Mouse (Mus musculus) forebrain, embryonic 11.5 days (tissue): ENCODE results near the gene Gorab. TPM values are rescaled to one million over a fixed set of nuclear protein-coding genes. Genes with fewer than 3 reads are reported as not detected.

Source experiments
- ATAC-seq: fragments of 200-750 bp; cut with Nextera tagmentation; replicated peaks from 2 replicates; pipeline ENCODE4 v1.8.0; 2017; ENCODE audit warnings: moderate TSS enrichment; ENCODE audit not compliant: low FRiP score
- DNase-seq: peaks from one replicate; pipeline ENCODE4 v3.0.0-alpha.2; 2017; ENCODE audit warnings: low spot score
- H3K27ac ChIP-seq: fragments of 300-500 bp; sonication (generic); 2 replicates; pipeline ENCODE4 v1.5.1; 2014; ENCODE audit warnings: low read depth, low read length
- H3K27me3 ChIP-seq: fragments of 300-500 bp; sonication (generic); 2 replicates; pipeline ENCODE4 v1.6.1; 2014; ENCODE audit warnings: mild to moderate bottlenecking, low read length, mixed read lengths; ENCODE audit not compliant: control insufficient read depth, insufficient read depth
- H3K36me3 ChIP-seq: fragments of 300-500 bp; sonication (generic); 2 replicates; pipeline ENCODE4 v1.6.1; 2014; ENCODE audit warnings: mild to moderate bottlenecking, low read length, moderate library complexity, mixed read lengths; ENCODE audit not compliant: control insufficient read depth, insufficient read depth
- H3K4me1 ChIP-seq: fragments of 300-500 bp; sonication (generic); replicated peaks from 2 replicates; pipeline ENCODE4 v1.6.1; 2014; ENCODE audit warnings: low read length, mixed read lengths; ENCODE audit not compliant: control insufficient read depth, insufficient read depth
- H3K4me2 ChIP-seq: fragments of 300-500 bp; sonication (generic); 2 replicates; pipeline ENCODE4 v1.6.1; 2014; ENCODE audit warnings: low read depth, mild to moderate bottlenecking, low read length, moderate library complexity, mixed read lengths; ENCODE audit not compliant: severe bottlenecking
- H3K4me3 ChIP-seq: fragments of 300-500 bp; sonication (generic); 2 replicates; pipeline ENCODE4 v1.5.1; 2014; ENCODE audit warnings: low read depth, low read length
- H3K9ac ChIP-seq: fragments of 300-500 bp; sonication (generic); 2 replicates; pipeline ENCODE4 v1.6.1; 2014; ENCODE audit warnings: low read length
- H3K9me3 ChIP-seq: fragments of 300-500 bp; sonication (generic); 2 replicates; pipeline ENCODE4 v1.6.1; 2016; ENCODE audit warnings: low read length, mixed read lengths; ENCODE audit not compliant: control insufficient read depth
- WGBS: fragments of 180-500 bp; shearing (Covaris S2); extraction: QIAGEN DNeasy Blood & Tissue Kit; methylation state at CpG from one replicate; pipeline ENCODE4 v1.1.7; 2014; 5-methylcytosine and 5-hydroxymethylcytosine counted together
- polyA plus RNA-seq: library from polyadenylated mRNA; unstranded; fragments of >200 nt; fragmentation: Nextera tagmentation; extraction: Ambion mirVana; gene quantifications from 2 replicates; pipeline ENCODE4 v1.2.1, GENCODE M21; 2014

Gorab gene
- polyA plus RNA-seq, 1 experiment from 2014 or later: 31.5 TPM

- no peaks in the 10 kb centered on the region for H3K9me3 ChIP-seq
- WGBS: 74% methylated on average over 8 of the region's 8 CpGs
- no peak overlapping the region for H3K9ac ChIP-seq
- H3K27ac ChIP-seq: no peak overlapping the region
- no peaks in the 10 kb centered on the region; the same call in 1 of the 2 replicates for H3K4me1 ChIP-seq
- no peak overlapping the region for H3K4me2 ChIP-seq
- H3K36me3 ChIP-seq: no peaks in the 10 kb centered on the region
- H3K27me3 ChIP-seq: no peaks in the 10 kb centered on the region
- no peak for ATAC-seq
- H3K4me3 ChIP-seq: no peak overlapping the region
- DNase-seq: no peak
Observed at GRCm38 (mm10) chr1:163362202-163362601, 41.3 kb downstream of the Gorab start.

- H3K9ac ChIP-seq: no peak overlapping the region
- 81% methylated on average over 5 of the region's 5 CpGs for WGBS
- H3K4me1 ChIP-seq: no peaks in the 10 kb centered on the region; the same call in 1 of the 2 replicates
- no peak overlapping the region for H3K4me3 ChIP-seq
- H3K36me3 ChIP-seq: no peaks in the 10 kb centered on the region
- DNase-seq (no peak), ATAC-seq (no peak)
- no peak overlapping the region for H3K4me2 ChIP-seq
- H3K27me3 ChIP-seq: no peaks in the 10 kb centered on the region
- H3K27ac ChIP-seq: no peak overlapping the region
- no peaks in the 10 kb centered on the region for H3K9me3 ChIP-seq
Observed at GRCm38 (mm10) chr1:163361376-163361775, 42.1 kb downstream of the Gorab start.

- no peak overlapping the region for H3K9ac ChIP-seq
- H3K27me3 ChIP-seq: no peaks in the 10 kb centered on the region
- H3K9me3 ChIP-seq: no peaks in the 10 kb centered on the region
- H3K4me3 ChIP-seq: no peak overlapping the region
- H3K27ac ChIP-seq: no peak overlapping the region
- no peak overlapping the region for H3K4me2 ChIP-seq
- no peak for DNase-seq
- ATAC-seq: no peak
- no peaks in the 10 kb centered on the region; the same call in 1 of the 2 replicates for H3K4me1 ChIP-seq
- no peaks in the 10 kb centered on the region for H3K36me3 ChIP-seq
- 66% methylated on average over 6 of the region's 6 CpGs for WGBS
Observed at GRCm38 (mm10) chr1:163360796-163361195, 42.7 kb downstream of the Gorab start.

DNA sequence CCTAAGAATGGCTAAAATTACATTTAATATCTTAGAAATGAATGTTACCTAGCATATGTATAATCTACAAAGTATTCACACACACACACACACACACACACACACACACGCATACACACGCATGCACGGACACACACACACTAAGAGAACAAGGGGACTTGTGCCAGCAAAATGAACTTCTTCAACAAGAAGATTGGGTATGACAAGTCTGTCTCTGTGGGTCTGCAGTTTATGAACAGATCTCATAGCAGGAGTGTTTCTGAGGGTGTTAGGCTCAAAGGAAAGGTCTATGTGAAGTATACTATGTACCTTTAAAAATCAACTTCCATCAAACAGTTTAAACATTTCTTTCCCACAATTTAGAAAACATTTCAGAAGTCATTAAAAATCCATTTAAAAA is 43.9 kb downstream of the Gorab start:
- DNase-seq (no peak), ATAC-seq (no peak)
- WGBS: 85% methylated on average over 3 of the region's 3 CpGs

DNA sequence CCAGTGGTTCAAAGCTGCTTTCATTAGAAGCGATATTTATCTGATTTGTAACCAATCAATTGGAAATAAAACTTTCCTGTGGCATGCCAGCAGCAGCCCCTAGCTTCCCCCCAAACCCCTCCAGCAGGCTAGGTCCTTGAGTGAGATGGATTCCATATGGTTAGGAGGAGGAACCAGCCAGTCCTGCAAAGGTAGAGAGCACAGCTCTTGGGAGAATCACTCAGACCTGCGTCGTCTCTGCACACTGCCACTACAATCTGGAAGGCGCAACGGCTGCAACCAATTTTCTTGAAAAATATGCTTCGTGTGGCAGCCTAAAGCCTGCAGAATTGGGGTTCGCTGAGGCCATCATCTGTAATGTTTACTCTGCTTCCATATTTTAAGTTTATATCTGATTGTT is 45.3 kb downstream of the Gorab start:
- H3K27ac ChIP-seq: no peak overlapping the region
- H3K9ac ChIP-seq: no peak overlapping the region
- H3K4me3 ChIP-seq: no peak overlapping the region
- no peak overlapping the region for H3K4me2 ChIP-seq
- no peaks in the 10 kb centered on the region for H3K27me3 ChIP-seq
- WGBS: 57% methylated on average over 7 of the region's 7 CpGs
- DNase-seq: no peak
- no peaks in the 10 kb centered on the region for H3K9me3 ChIP-seq
- no peaks in the 10 kb centered on the region; the same call in 1 of the 2 replicates for H3K4me1 ChIP-seq
- ATAC-seq: no peak
- no peaks in the 10 kb centered on the region for H3K36me3 ChIP-seq

More for the DNA sequence above, 43.9 kb downstream of the Gorab start:
- Histone ChIP-seq H3K27ac (no peak overlapping the region), H3K4me1 (no peaks in the 10 kb centered on the region; the same call in 1 of the 2 replicates), H3K9me3 (no peaks in the 10 kb centered on the region), H3K4me2 (no peak overlapping the region), H3K27me3 (no peaks in the 10 kb centered on the region), H3K36me3 (no peaks in the 10 kb centered on the region), H3K4me3 (no peak overlapping the region), H3K9ac (no peak overlapping the region)

DNA sequence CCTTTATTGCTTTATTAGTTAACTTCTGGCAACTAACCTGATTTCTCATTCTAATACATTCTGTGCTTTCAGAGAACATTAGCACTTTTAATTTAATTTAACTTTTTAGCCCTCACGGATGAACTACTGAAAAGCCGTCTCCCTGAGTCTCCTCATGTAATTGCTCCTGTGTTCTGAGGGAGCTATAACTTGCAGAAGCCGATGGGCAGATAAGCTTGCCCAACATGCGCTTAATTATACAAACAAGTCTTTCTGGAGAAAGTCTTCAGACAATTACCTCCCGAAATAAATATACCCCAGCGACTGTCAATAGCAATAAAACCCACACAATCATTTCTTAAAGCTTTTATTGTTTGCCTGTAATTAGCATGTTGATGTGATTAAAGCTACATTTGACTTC is 45.7 kb downstream of the Gorab start:
- no peaks in the 10 kb centered on the region for H3K9me3 ChIP-seq
- 56% methylated on average over 6 of the region's 6 CpGs for WGBS
- H3K9ac ChIP-seq: no peak overlapping the region
- H3K4me1 ChIP-seq: no peaks in the 10 kb centered on the region; the same call in 1 of the 2 replicates
- H3K27me3 ChIP-seq: no peaks in the 10 kb centered on the region
- no peak for DNase-seq
- no peak for ATAC-seq
- no peak overlapping the region for H3K4me2 ChIP-seq
- H3K4me3 ChIP-seq: no peak overlapping the region
- H3K36me3 ChIP-seq: no peaks in the 10 kb centered on the region
- no peak overlapping the region for H3K27ac ChIP-seq

DNA sequence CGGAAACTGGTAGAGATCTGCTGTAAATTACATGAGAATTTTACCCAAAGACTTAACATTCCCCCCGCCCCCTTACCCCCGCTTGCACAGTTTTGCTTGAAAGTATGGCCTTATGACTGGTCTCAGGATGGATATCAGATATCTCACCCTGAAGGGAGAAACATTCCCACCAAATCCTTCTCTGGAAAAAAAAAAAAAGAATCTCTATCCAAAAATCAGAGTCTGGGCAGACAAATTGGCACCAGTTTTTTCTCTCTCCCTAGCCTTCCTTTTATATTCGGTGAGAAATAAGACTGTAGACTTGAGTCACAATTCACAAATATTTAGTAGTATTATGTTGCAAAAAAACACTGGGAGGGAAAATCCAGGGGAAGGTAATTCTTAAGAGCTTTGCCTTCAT is 47.3 kb downstream of the Gorab start:
- H3K27ac ChIP-seq: no peak overlapping the region
- no peak for ATAC-seq
- no peaks in the 10 kb centered on the region for H3K4me1 ChIP-seq

GRCm38 (mm10) chr1:163355626-163356156 is 47.8 kb downstream of the Gorab start:
- ATAC-seq (no peak), DNase-seq (no peak)
- H3K4me3 ChIP-seq: no peak overlapping the region
- no peaks in the 10 kb centered on the region for H3K36me3 ChIP-seq
- no peaks in the 10 kb centered on the region for H3K27me3 ChIP-seq
- H3K9ac ChIP-seq: no peak overlapping the region
- H3K27ac ChIP-seq: no peak overlapping the region
- no peaks in the 10 kb centered on the region for H3K4me1 ChIP-seq
- H3K4me2 ChIP-seq: no peak overlapping the region
- WGBS: 47% methylated on average over 3 of the region's 3 CpGs
- no peaks in the 10 kb centered on the region for H3K9me3 ChIP-seq

More for the DNA sequence above, 47.3 kb downstream of the Gorab start:
- Histone ChIP-seq H3K4me2 (no peak overlapping the region), H3K9ac (no peak overlapping the region), H3K36me3 (no peaks in the 10 kb centered on the region), H3K27me3 (no peaks in the 10 kb centered on the region), H3K9me3 (no peaks in the 10 kb centered on the region), H3K4me3 (no peak overlapping the region)
- WGBS: 72% methylated on average over 4 of the region's 4 CpGs
- DNase-seq: no peak

DNA sequence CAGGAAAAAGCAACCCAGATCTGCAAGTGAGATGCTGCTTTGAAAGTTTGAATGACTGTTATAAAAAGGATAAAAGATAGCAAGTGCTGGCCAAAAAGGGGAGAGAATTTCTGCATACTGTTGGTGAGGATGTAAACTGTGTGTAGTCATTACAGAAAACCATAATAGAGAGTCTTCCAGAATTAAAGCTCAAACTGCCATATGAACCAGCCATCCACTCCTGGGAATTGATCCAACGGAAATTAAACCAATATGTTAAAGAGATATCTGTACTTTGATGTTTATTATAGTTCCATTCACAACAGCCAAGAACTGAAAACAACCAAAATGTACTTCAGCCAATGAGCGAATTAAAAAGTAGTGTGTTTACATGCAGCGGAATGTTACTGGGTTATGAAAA is 52.5 kb downstream of the Gorab start:
- Histone ChIP-seq H3K4me1 (no peaks in the 10 kb centered on the region), H3K4me3 (no peak overlapping the region), H3K27ac (no peak overlapping the region), H3K36me3 (no peaks in the 10 kb centered on the region), H3K27me3 (no peaks in the 10 kb centered on the region), H3K9me3 (no peaks in the 10 kb centered on the region), H3K9ac (no peak overlapping the region), H3K4me2 (no peak overlapping the region)
- no peak for DNase-seq
- ATAC-seq: no peak
- WGBS: 89% methylated on average over 3 of the region's 3 CpGs
